Mouse (Mus musculus) ES-E14 (cell line): ENCODE measurements at regions not wholly inside any gene's neighbourhood (a gene's known extent, or its start where the extent isn't known, plus 50 kb on each side); places are given as distances from the start of the nearest gene placed in this dataset.

Source experiments
- DNase-seq: peaks from one replicate; pipeline ENCODE4 v3.0.0-alpha.2; 2013; ENCODE audit warnings: low read depth, low spot score
- H3K27ac ChIP-seq: 2 replicates; pipeline ENCODE4 v1.5.1; 2012; ENCODE audit warnings: low read depth, mild to moderate bottlenecking, low read length, moderate library complexity, mixed read lengths; ENCODE audit not compliant: poor library complexity, insufficient read depth, severe bottlenecking
- H3K36me3 ChIP-seq: 2 replicates; pipeline ENCODE4 v1.6.1; 2012; ENCODE audit warnings: mild to moderate bottlenecking, low read length, moderate library complexity, mixed read lengths; ENCODE audit not compliant: control insufficient read depth, poor library complexity, insufficient read depth, severe bottlenecking
- H3K4me1 ChIP-seq, 2 experiments: fragments of 150-350 bp in 1 of 2; sonication (generic) in 1 of 2; 2 replicates each; pipeline ENCODE4 v1.6.1; 2012; ENCODE audit warnings: low read length in 2 of 2, mild to moderate bottlenecking in 1 of 2, mixed read lengths in 1 of 2; ENCODE audit not compliant: control insufficient read depth in 2 of 2, insufficient read depth in 2 of 2, poor library complexity in 1 of 2
- H3K4me3 ChIP-seq, 2 experiments: fragments of 150-350 bp in 1 of 2; sonication (generic) in 1 of 2; 2 replicates each; pipeline ENCODE4 v1.5.1; 2012; ENCODE audit warnings: low read length in 2 of 2, low read depth in 1 of 2, mild to moderate bottlenecking in 1 of 2, mixed read lengths in 1 of 2; ENCODE audit not compliant: insufficient read depth in 1 of 2, poor library complexity in 1 of 2, severe bottlenecking in 1 of 2
- H3K9ac ChIP-seq: 2 replicates; pipeline ENCODE4 v1.6.1; 2012; ENCODE audit warnings: low read depth, mild to moderate bottlenecking, low read length, mixed read lengths; ENCODE audit not compliant: poor library complexity, insufficient read depth, severe bottlenecking
- H3K9me3 ChIP-seq: fragments of 150-350 bp; sonication (generic); 2 replicates; pipeline ENCODE4 v1.6.1; 2012; ENCODE audit warnings: low read depth, mild to moderate bottlenecking, low read length; ENCODE audit not compliant: control insufficient read depth, insufficient read depth
- CHD2 ChIP-seq: IDR thresholded peaks from 2 replicates; pipeline ENCODE4 v1.6.1; 2014; ENCODE audit warnings: mild to moderate bottlenecking, low read depth, low read length, inconsistent platforms
- HCFC1 ChIP-seq: IDR thresholded peaks from 2 replicates; pipeline ENCODE4 v1.6.1; 2012; ENCODE audit warnings: low read length, inconsistent platforms, borderline replicate concordance; ENCODE audit not compliant: insufficient read depth
- MAFK ChIP-seq: IDR thresholded peaks from 2 replicates; pipeline ENCODE4 v1.6.1; 2014; ENCODE audit warnings: mild to moderate bottlenecking, low read depth, low read length, inconsistent platforms; ENCODE audit not compliant: insufficient read depth
- ZC3H11A ChIP-seq: IDR thresholded peaks from 2 replicates; pipeline ENCODE4 v1.6.1; 2012; ENCODE audit warnings: low read depth, mild to moderate bottlenecking, inconsistent platforms, low read length, borderline replicate concordance
- ZNF384 ChIP-seq: IDR thresholded peaks from 2 replicates; pipeline ENCODE4 v1.6.1; 2012; ENCODE audit warnings: low read depth, low read length, inconsistent platforms
- in situ Hi-C, 2 experiments: fragments of 600-800 bp; cut with MboI; formaldehyde crosslinking; loops; one replicate each; pipeline ENCODE4 v1.15.1; 2025; ENCODE audit warnings: low sequenced_read_pairs in 2 of 2, inconsistent platforms in 1 of 2; ENCODE audit not compliant: unreplicated experiment in 2 of 2

- no peak overlapping the region for H3K9ac ChIP-seq
- H3K36me3 ChIP-seq: no peaks in the 10 kb centered on the region
- DNase-seq: no peak
- H3K4me1 ChIP-seq: peaks cover 0 to 6% of the 10 kb centered on the region in 2 experiments; a peak in 2 of 4 replicates
- no peak overlapping the region for H3K27ac ChIP-seq
- H3K4me3 ChIP-seq: no peak overlapping the region
- in situ Hi-C loops: no loop called here
- H3K9me3 ChIP-seq: no peaks in the 10 kb centered on the region
- TF ChIP-seq ZC3H11A: no peak
- TF ChIP-seq ZNF384: peak; percentile 54
- no peak for TF ChIP-seq MAFK
- no peak for TF ChIP-seq HCFC1
Observed at GRCm38 (mm10) chr7:73322466-73323151, 52.7 kb upstream of the Rgma start.

GRCm38 (mm10) chr7:73323556-73323955, 51.8 kb upstream of the Rgma start:
- no peak for TF ChIP-seq CHD2
- no peak for TF ChIP-seq MAFK
- no peak for TF ChIP-seq HCFC1
- no peak for TF ChIP-seq ZC3H11A
- TF ChIP-seq ZNF384: no peak
- peak; percentile 46 for DNase-seq
- Histone ChIP-seq H3K4me3 (peak overlapping the region; percentile 12 to 35; a peak in 2 of 4 replicates), H3K4me1 (peaks cover 0 to 6% of the 10 kb centered on the region in 2 experiments; a peak in 2 of 4 replicates), H3K36me3 (no peaks in the 10 kb centered on the region), H3K9ac (0 out of 2 replicates have a peak overlapping the region, but pooled peaks have one; percentile 33), H3K9me3 (no peaks in the 10 kb centered on the region), H3K27ac (peak overlapping the region; percentile 42; the same call in 1 of the 2 replicates)
- in situ Hi-C loops: no loop called here

GRCm38 (mm10) chr7:73325503-73325902, 49.8 kb upstream of the Rgma start:
- Histone ChIP-seq H3K4me1 (peaks cover 0 to 6% of the 10 kb centered on the region in 2 experiments; a peak in 2 of 4 replicates), H3K36me3 (no peaks in the 10 kb centered on the region), H3K27ac (no peak overlapping the region), H3K9ac (no peak overlapping the region), H3K9me3 (no peaks in the 10 kb centered on the region), H3K4me3 (no peak overlapping the region)
- in situ Hi-C loops: no loop called here
- TF ChIP-seq ZNF384 (no peak), HCFC1 (no peak), ZC3H11A (no peak), CHD2 (no peak)
- no peak for DNase-seq
